Mouse (Mus musculus): ENCODE data around the gene Gm13305.
"Not testable (repeated sequence)": the region's sequence is repeated elsewhere in the genome, so short reads cannot be mapped to it uniquely, and the experiment has no call there.

- TF ChIP-seq POLR2A (IDR thresholded peaks at IDR 0.05; ENCODE audit: low read depth, low read length); CTCF (IDR thresholded peaks at IDR 0.05; ENCODE audit: extremely low read depth, insufficient read length, insufficient replicate concordance, low read depth, low read length): not testable (repeated sequence)
Measured at GRCm38 (mm10) chr4:42153136-42153535, 15.3 kb downstream of the Gm13305 start, which contains the start of gene Gm13306.
